Mouse (Mus musculus) forebrain, embryonic 11.5 days (tissue): ENCODE results near the gene Gm10803. TPM values are rescaled to one million over a fixed set of nuclear protein-coding genes. Genes with fewer than 3 reads are reported as not detected.

ENCODE experiments used
- ATAC-seq: fragments of 200-750 bp; cut with Nextera tagmentation; replicated peaks from 2 replicates; pipeline ENCODE4 v1.8.0; 2017; ENCODE audit warnings: moderate TSS enrichment; ENCODE audit not compliant: low FRiP score
- DNase-seq: peaks from one replicate; pipeline ENCODE4 v3.0.0-alpha.2; 2017; ENCODE audit warnings: low spot score
- H3K27ac ChIP-seq: fragments of 300-500 bp; sonication (generic); 2 replicates; pipeline ENCODE4 v1.5.1; 2014; ENCODE audit warnings: low read depth, low read length
- H3K27me3 ChIP-seq: fragments of 300-500 bp; sonication (generic); 2 replicates; pipeline ENCODE4 v1.6.1; 2014; ENCODE audit warnings: mild to moderate bottlenecking, low read length, mixed read lengths; ENCODE audit not compliant: control insufficient read depth, insufficient read depth
- H3K36me3 ChIP-seq: fragments of 300-500 bp; sonication (generic); 2 replicates; pipeline ENCODE4 v1.6.1; 2014; ENCODE audit warnings: mild to moderate bottlenecking, low read length, moderate library complexity, mixed read lengths; ENCODE audit not compliant: control insufficient read depth, insufficient read depth
- H3K4me1 ChIP-seq: fragments of 300-500 bp; sonication (generic); replicated peaks from 2 replicates; pipeline ENCODE4 v1.6.1; 2014; ENCODE audit warnings: low read length, mixed read lengths; ENCODE audit not compliant: control insufficient read depth, insufficient read depth
- H3K4me2 ChIP-seq: fragments of 300-500 bp; sonication (generic); 2 replicates; pipeline ENCODE4 v1.6.1; 2014; ENCODE audit warnings: low read depth, mild to moderate bottlenecking, low read length, moderate library complexity, mixed read lengths; ENCODE audit not compliant: severe bottlenecking
- H3K4me3 ChIP-seq: fragments of 300-500 bp; sonication (generic); 2 replicates; pipeline ENCODE4 v1.5.1; 2014; ENCODE audit warnings: low read depth, low read length
- H3K9ac ChIP-seq: fragments of 300-500 bp; sonication (generic); 2 replicates; pipeline ENCODE4 v1.6.1; 2014; ENCODE audit warnings: low read length
- H3K9me3 ChIP-seq: fragments of 300-500 bp; sonication (generic); 2 replicates; pipeline ENCODE4 v1.6.1; 2016; ENCODE audit warnings: low read length, mixed read lengths; ENCODE audit not compliant: control insufficient read depth
- WGBS: fragments of 180-500 bp; shearing (Covaris S2); extraction: QIAGEN DNeasy Blood & Tissue Kit; methylation state at CpG from one replicate; pipeline ENCODE4 v1.1.7; 2014; 5-methylcytosine and 5-hydroxymethylcytosine counted together
- polyA plus RNA-seq: library from polyadenylated mRNA; unstranded; fragments of >200 nt; fragmentation: Nextera tagmentation; extraction: Ambion mirVana; gene quantifications from 2 replicates; pipeline ENCODE4 v1.2.1, GENCODE M21; 2014

The Gm10803 gene
- polyA plus RNA-seq, 1 experiment from 2014 or later = not detected

- Histone ChIP-seq H3K27me3 (no peaks in the 10 kb centered on the region), H3K4me3 (no peak overlapping the region), H3K9me3 (no peaks in the 10 kb centered on the region), H3K27ac (no peak overlapping the region), H3K9ac (no peak overlapping the region), H3K4me1 (no peaks in the 10 kb centered on the region; the same call in 1 of the 2 replicates), H3K36me3 (no peaks in the 10 kb centered on the region), H3K4me2 (no peak overlapping the region)
- no peak for ATAC-seq
- no peak for DNase-seq
- WGBS = 96% methylated on average over 7 of the region's 7 CpGs
Observed at GRCm38 (mm10) chr2:93533891-93534290, 26.5 kb upstream of the Gm10803 start.

GRCm38 (mm10) chr2:93537385-93537967, 22.9 kb upstream of the Gm10803 start:
- no peaks in the 10 kb centered on the region; the same call in 1 of the 2 replicates for H3K4me1 ChIP-seq
- WGBS = 53% methylated on average over 3 of the region's 3 CpGs
- no peak overlapping the region for H3K4me3 ChIP-seq
- H3K27ac ChIP-seq = no peak overlapping the region
- no peaks in the 10 kb centered on the region for H3K36me3 ChIP-seq
- DNase-seq (no peak), ATAC-seq (no peak)
- no peaks in the 10 kb centered on the region for H3K9me3 ChIP-seq
- H3K9ac ChIP-seq = no peak overlapping the region
- H3K27me3 ChIP-seq = no peaks in the 10 kb centered on the region
- no peak overlapping the region for H3K4me2 ChIP-seq

GRCm38 (mm10) chr2:93538140-93538539, 22.2 kb upstream of the Gm10803 start:
- WGBS = 45% methylated on average over 6 of the region's 6 CpGs
- Histone ChIP-seq H3K27me3 (no peaks in the 10 kb centered on the region), H3K27ac (no peak overlapping the region), H3K4me2 (no peak overlapping the region), H3K4me1 (no peaks in the 10 kb centered on the region; the same call in 1 of the 2 replicates), H3K9me3 (no peaks in the 10 kb centered on the region), H3K36me3 (no peaks in the 10 kb centered on the region), H3K4me3 (no peak overlapping the region), H3K9ac (no peak overlapping the region)
- ATAC-seq (no peak), DNase-seq (no peak)

- no peak for ATAC-seq
- H3K27me3 ChIP-seq = no peaks in the 10 kb centered on the region
- no peak for DNase-seq
- no peaks in the 10 kb centered on the region for H3K36me3 ChIP-seq
- no peaks in the 10 kb centered on the region for H3K9me3 ChIP-seq
- no peak overlapping the region for H3K4me3 ChIP-seq
- no peak overlapping the region for H3K4me2 ChIP-seq
- H3K4me1 ChIP-seq = no peaks in the 10 kb centered on the region; the same call in 1 of the 2 replicates
- H3K9ac ChIP-seq = no peak overlapping the region
- H3K27ac ChIP-seq = no peak overlapping the region
- 93% methylated on average over 2 of the region's 2 CpGs for WGBS
Observed at GRCm38 (mm10) chr2:93541771-93542170, 18.6 kb upstream of the Gm10803 start.

- ATAC-seq = no peak
Observed at GRCm38 (mm10) chr2:93552676-93553521, 7.5 kb upstream of the Gm10803 start.

GRCm38 (mm10) chr2:93553905-93554304, 6.5 kb upstream of the Gm10803 start:
- H3K4me1 ChIP-seq = no peaks in the 10 kb centered on the region; the same call in 1 of the 2 replicates
- 43% methylated on average over 5 of the region's 5 CpGs for WGBS
- DNase-seq = peak; percentile 57
- no peaks in the 10 kb centered on the region for H3K36me3 ChIP-seq
- no peak overlapping the region for H3K27ac ChIP-seq
- ATAC-seq = no peak
- H3K4me2 ChIP-seq = no peak overlapping the region
- no peaks in the 10 kb centered on the region for H3K9me3 ChIP-seq
- H3K4me3 ChIP-seq = no peak overlapping the region
- no peak overlapping the region for H3K9ac ChIP-seq
- no peaks in the 10 kb centered on the region for H3K27me3 ChIP-seq

More at GRCm38 (mm10) chr2:93552676-93553521, 7.5 kb upstream of the Gm10803 start:
- no peak for DNase-seq
- Histone ChIP-seq H3K4me1 (no peaks in the 10 kb centered on the region; the same call in 1 of the 2 replicates), H3K9me3 (no peaks in the 10 kb centered on the region), H3K27me3 (no peaks in the 10 kb centered on the region), H3K36me3 (no peaks in the 10 kb centered on the region), H3K27ac (no peak overlapping the region), H3K4me3 (no peak overlapping the region), H3K9ac (no peak overlapping the region), H3K4me2 (no peak overlapping the region)
- 64% methylated on average over 10 of the region's 10 CpGs for WGBS

- Histone ChIP-seq H3K4me2 (no peak overlapping the region), H3K27me3 (no peaks in the 10 kb centered on the region), H3K4me1 (no peaks in the 10 kb centered on the region), H3K9ac (no peak overlapping the region), H3K4me3 (no peak overlapping the region), H3K36me3 (no peaks in the 10 kb centered on the region), H3K9me3 (no peaks in the 10 kb centered on the region), H3K27ac (no peak overlapping the region)
- WGBS = 40% methylated on average over 6 of the region's 6 CpGs
- DNase-seq = no peak
- ATAC-seq = no peak
Observed at GRCm38 (mm10) chr2:93565647-93566046, 5.3 kb downstream of the Gm10803 start.

- no peak overlapping the region for H3K4me3 ChIP-seq
- H3K9ac ChIP-seq = no peak overlapping the region
- H3K4me2 ChIP-seq = no peak overlapping the region
- ATAC-seq = no peak
- H3K36me3 ChIP-seq = no peaks in the 10 kb centered on the region
- peak; percentile 57 for DNase-seq
- no peaks in the 10 kb centered on the region for H3K4me1 ChIP-seq
- no peak overlapping the region for H3K27ac ChIP-seq
- no peaks in the 10 kb centered on the region for H3K27me3 ChIP-seq
- no peaks in the 10 kb centered on the region for H3K9me3 ChIP-seq
- 55% methylated on average over 7 of the region's 7 CpGs for WGBS
Observed at GRCm38 (mm10) chr2:93567675-93568074, 7.3 kb downstream of the Gm10803 start.
